Mouse (Mus musculus) embryonic fibroblast, embryonic 13.5 days (primary cell): ENCODE measurements around the gene Atp1a3.

ENCODE experiments used
- CTCF ChIP-seq: IDR thresholded peaks from 2 replicates; pipeline ENCODE4 v1.5.1; 2011; ENCODE audit warnings: mild to moderate bottlenecking, control low read depth, low read length, moderate library complexity, borderline replicate concordance; ENCODE audit not compliant: insufficient read depth
- POLR2A ChIP-seq: IDR thresholded peaks from 2 replicates; pipeline ENCODE4 v1.6.1; 2011; ENCODE audit warnings: low read depth, mild to moderate bottlenecking, control low read depth, low read length, moderate library complexity

GRCm38 (mm10) chr7:25009099-25009700 lies 3.4 kb upstream of the Atp1a3 start:
- TF ChIP-seq POLR2A = no peak
- no peak for TF ChIP-seq CTCF
